Mouse (Mus musculus): ENCODE results near the gene Rhof.

Gene Rhof

GRCm38 (mm10) chr5:123132308-123133071, at the start of gene Rhof:
TSS of gene Rhof (minus strand) at chr5:123132692.
- peak; percentile 61 for DNase-seq (ENCODE audit: low read depth, low spot score)

DNA sequence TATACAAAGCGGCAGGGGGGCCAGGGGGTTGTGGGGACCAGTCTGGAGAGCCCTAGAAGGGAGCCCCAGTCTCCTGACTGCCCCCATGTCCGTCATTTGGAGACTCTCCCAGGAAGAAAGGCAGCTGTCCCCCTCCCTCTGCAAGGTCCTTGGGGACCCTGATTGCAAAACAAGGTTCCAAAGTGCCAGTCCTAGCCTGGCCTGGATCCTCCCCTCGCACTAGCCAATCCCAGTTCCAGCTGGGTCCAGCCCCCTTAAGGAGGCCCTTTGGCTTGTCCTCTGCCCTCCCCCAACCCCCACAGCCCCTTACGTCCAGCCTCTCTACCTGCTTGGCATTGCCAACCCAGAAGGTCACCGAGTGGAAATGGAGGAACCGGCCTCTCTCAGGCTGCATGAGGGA, 49.0 kb upstream of the Rhof start:
- no peak for DNase-seq (ENCODE audit: low read depth, low spot score)

GRCm38 (mm10) chr5:123180390-123180789, 47.9 kb upstream of the Rhof start:
- DNase-seq (ENCODE audit: low read depth, low spot score) = no peak

- DNase-seq (ENCODE audit: low read depth, low spot score) = no peak
Observed at GRCm38 (mm10) chr5:123178792-123179191, 46.3 kb upstream of the Rhof start.

DNA sequence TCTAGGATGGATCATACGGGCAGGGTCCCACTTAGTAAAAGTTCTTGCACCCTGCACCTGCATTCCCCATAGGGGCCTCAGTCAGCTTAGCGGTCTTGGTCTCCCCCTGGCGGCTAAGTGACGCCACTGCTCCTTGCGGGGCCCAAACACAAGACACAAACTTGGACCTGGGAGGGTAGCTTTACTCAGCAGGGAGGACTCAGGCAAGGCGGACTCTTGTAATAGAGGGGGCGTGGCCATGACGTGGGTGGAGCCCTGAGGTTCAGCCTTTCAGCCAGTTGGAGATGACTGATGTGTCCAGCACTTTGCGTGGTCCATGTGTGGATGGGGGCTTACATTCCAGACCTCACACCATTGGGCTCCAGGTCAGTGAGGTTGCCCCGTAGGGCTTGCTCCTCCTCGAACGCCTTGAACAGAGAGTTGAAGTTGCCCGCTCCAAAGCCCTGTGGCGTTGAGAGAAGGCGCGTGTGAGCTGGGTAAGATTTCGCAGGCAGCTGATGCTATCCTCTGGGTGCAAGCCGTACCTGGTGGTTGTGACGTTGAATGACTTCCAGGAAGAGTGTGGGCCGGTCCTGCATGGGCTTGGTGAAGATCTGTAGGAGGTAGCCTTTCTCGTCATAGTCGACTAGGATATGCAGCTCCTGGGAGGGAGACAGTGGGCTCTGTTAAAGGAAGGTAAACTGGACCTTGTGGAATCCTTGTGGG, 39.3 kb upstream of the Rhof start:
- DNase-seq (ENCODE audit: low read depth, low spot score) = peak; percentile 85

- peak; percentile 81 for DNase-seq (ENCODE audit: low read depth, low spot score)
Observed at GRCm38 (mm10) chr5:123170365-123170764, 37.9 kb upstream of the Rhof start.

DNA sequence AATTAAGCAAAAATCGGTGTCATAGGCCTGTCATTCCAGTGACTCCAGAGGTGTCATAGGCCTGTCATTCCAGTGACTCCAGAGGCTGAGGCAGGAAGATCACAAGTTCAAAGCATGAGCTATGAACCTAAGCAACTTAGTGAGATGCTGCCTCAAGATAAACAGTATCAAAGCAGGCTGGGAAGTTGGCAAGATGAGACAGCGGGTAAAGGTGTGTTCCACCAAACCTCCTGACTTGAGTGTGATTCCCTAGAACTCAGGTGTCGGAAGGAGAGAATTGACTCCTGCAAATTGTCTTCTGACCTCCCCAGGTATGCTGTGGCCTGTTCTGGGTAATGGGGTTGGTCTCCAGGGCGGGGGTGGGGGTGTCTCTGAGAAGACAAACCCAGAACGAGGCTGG, 36.8 kb upstream of the Rhof start, which contains the start of gene Psmd9:
Psmd9 (plus strand) TSS at position 130 of the 400 bp plus-strand sequence.
- no peak for DNase-seq (ENCODE audit: low read depth, low spot score)

- no peak for DNase-seq (ENCODE audit: low read depth, low spot score)
Observed at GRCm38 (mm10) chr5:123167591-123167990, 35.1 kb upstream of the Rhof start.

DNA sequence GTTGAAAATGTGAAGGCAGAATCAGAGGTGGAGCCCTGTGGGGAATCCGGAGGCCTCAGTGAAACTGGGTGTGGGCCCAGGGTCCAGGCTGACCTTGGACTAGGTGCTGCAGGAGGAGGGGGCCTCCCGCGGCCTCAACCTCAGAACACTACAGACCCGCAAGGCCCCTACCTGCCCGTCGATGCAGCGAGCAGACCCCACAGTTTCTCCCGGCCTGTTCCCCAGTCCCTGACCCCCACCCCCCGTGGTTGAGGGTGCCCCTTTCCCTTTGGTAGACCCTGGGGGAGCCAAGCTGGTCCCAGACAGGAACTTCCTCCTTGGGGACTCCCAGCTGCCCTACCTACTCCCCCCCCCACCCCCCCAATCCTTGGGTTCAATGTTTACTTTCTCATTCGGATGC, 33.9 kb upstream of the Rhof start:
- DNase-seq (ENCODE audit: low read depth, low spot score) = no peak

GRCm38 (mm10) chr5:123162942-123163341, 30.4 kb upstream of the Rhof start:
- DNase-seq (ENCODE audit: low read depth, low spot score) = peak; percentile 34

- DNase-seq (ENCODE audit: low read depth, low spot score) = no peak
Observed at GRCm38 (mm10) chr5:123160341-123160740, 27.8 kb upstream of the Rhof start.

GRCm38 (mm10) chr5:123159866-123160265, 27.4 kb upstream of the Rhof start:
- DNase-seq (ENCODE audit: low read depth, low spot score) = no peak

- no peak for DNase-seq (ENCODE audit: low read depth, low spot score)
Observed at GRCm38 (mm10) chr5:123159446-123159845, 27.0 kb upstream of the Rhof start.

DNA sequence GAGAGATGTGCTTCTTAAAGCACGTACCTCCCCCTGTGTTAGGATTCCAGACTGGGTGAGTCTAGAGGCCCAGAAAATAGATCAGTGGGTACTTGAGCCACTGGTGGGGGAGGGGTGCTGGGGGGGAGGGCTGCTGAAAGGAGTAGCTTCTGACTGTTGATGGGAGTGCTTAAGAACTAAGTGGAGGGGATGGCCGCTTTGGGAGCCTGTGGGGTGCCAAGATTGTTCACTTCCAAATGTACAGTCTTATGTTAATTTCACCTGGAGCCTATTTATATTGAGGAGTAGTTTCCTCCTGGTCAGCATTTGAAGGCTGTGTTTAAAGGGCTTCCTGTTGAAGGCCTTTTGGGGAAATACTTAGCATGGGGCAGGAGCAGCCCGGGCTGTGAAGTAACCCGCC, 25.5 kb upstream of the Rhof start:
- DNase-seq (ENCODE audit: low read depth, low spot score) = no peak

GRCm38 (mm10) chr5:123156763-123157162, 24.3 kb upstream of the Rhof start:
- peak; percentile 53 for DNase-seq (ENCODE audit: low read depth, low spot score)

DNA sequence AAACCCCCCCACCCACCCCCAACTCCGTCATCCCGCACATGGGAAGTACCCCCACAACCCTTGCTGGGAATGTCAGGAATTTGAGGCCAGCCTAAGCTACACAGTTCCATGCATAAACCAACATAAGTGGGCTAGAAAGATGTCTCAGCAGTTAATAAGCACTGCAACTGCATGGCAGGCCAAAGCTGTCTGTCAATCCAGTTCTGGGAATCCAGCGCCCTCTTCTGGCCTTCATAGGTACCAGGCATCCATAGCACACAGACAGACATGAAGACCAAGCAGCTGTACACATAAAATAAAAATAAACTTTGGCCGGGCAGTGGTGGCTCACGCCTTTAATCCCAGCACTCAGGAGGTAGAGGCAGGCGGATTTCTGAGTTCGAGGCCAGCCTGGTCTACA, 22.9 kb upstream of the Rhof start:
- peak; percentile 93 for DNase-seq (ENCODE audit: low read depth, low spot score)

DNA sequence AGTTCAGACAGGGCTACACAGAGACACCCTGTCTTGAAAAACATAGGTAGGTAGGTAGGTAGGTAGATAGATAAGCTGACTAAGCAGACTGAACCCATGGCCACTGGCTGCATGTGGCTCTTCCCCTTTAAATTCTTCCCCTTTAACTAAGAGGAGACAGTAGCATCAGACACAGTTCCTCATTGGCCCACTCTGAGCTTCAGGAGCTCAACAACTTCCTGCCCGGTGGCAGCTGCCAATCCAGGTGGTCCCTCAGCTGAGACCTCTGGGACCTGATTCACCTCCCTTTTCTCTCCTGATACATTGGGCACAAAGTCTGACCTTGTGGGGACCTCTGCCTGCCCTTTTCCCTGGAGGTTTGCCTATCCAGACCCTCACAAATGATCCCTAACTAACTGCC, 20.4 kb upstream of the Rhof start:
- no peak for DNase-seq (ENCODE audit: low read depth, low spot score)

- DNase-seq (ENCODE audit: low read depth, low spot score) = no peak
Observed at GRCm38 (mm10) chr5:123151707-123152362, 19.3 kb upstream of the Rhof start.

DNA sequence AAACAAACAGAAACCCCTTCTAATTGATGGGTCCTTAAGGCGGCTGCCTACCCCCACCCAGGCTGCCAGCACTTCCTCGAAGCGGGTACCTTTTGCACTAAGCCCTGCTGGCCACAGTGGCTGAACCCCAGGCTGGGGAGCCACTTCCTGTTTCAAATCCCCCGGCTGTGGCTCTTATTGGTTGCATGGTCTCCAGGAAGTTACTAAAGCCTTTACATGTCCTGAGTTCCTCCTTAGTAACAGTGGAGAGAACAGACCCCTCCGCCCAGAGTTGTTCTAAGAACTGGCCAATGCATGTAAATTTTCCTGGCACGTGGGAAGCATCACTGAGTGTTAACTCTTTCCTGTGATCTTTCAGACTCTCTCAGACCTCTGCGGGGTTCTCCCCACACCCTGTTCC, 18.6 kb upstream of the Rhof start:
- no peak for DNase-seq (ENCODE audit: low read depth, low spot score)

GRCm38 (mm10) chr5:123150641-123151040, 18.1 kb upstream of the Rhof start:
- DNase-seq (ENCODE audit: low read depth, low spot score) = no peak

DNA sequence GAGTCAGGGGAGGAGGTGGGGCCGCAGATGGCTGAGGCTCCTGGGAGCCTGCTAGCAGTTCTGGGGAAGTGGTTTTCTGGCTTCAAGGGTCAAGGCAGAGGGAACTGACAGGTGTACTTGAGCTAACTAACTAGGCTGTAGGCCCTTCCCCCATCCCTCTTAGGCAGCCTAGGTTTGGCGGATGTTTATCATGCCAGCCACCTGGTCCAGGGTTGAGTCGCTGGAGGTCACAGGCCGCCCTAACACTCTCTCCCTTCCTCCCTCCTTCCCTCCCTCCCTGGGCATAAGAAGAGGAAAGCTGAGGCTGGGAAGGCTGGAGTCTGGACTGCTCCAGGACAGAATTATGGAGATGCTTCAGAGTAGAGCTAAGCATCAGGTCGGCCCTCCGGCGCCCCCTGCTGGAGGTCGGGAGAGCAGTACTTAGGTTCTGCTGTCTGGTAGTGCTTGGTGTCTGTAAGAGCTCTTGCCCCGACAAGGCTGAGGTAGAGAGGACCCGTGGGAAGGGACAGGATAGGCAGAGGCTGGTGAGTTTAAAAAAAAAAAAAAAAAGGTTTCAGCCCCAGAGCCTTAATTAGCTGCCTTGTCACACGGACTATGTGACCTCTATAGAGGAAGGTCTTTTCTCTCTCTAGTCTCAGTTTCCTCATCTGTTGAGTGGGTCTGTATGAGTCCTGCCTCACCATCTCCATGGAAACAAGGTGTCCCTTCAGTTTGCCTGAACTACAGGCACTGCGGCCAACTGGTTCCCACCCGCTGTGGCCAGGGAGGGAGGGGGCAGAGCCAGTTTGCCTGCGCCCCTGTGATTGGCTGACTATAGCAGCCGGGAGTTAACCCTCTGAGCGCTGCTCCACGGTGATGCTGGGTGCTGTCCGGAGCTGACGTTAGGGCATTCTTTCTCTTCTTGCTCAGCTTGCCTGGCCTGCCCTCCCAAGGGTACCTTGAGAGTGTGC, 17.2 kb upstream of the Rhof start:
- peak; percentile 94 for DNase-seq (ENCODE audit: low read depth, low spot score)

Data from 3T3-L1 (cell line).